Mouse (Mus musculus): ENCODE measurements around the gene Cacna2d3. TPM values are rescaled to one million over a fixed set of nuclear protein-coding genes. Genes with fewer than 3 reads are reported as not detected.

Cacna2d3 gene
- total and polyA plus RNA-seq, 3 experiments, result not detected

DNA sequence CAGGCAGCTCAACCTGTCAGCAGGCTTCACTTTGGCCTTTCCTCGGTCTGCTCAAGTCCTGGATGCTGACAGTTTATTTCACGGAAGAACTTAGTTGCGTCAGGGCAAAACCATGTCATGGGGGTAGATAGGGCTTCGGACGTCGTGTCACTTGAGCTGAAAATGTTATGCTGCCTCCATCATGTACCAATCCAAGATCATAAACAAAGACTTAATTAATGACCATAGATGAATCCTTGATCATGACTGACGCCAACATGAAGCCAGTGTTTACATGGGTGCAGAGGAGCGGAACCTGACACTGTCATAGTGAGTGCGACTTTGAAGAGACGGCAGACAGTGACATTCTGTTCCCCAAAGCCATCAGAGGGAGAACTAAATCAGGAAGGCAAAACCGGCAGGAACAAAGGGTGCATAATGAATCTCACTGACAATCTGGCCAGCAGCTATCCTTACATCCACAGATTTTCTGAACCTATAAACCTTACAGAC lies 542.2 kb downstream of the Cacna2d3 start:
- DNase-seq (ENCODE audit: low read depth, low spot score), result no peak
- Histone ChIP-seq H3K9me3 (replicated peaks; ENCODE audit: insufficient read depth, low read length) (no peaks in the 10 kb centered on the region), H3K27ac (ENCODE audit: control insufficient read depth, low read depth, low read length) (no peak overlapping the region), H3K4me1 (ENCODE audit: control insufficient read depth in 1 of 2, insufficient read depth in 2 of 2, low read length in 2 of 2) (no peaks in the 10 kb centered on the region), H3K9ac (ENCODE audit: control insufficient read depth, low read depth, low read length, poor library complexity, severe bottlenecking) (no peak overlapping the region), H3K36me3 (ENCODE audit: control insufficient read depth in 1 of 2, insufficient read depth in 2 of 2, low read length in 2 of 2) (no peaks in the 10 kb centered on the region), H3K79me2 (ENCODE audit: control insufficient read depth, insufficient read depth, low read length, poor library complexity) (no peaks in the 10 kb centered on the region), H3K27me3 (ENCODE audit: control insufficient read depth in 1 of 2, insufficient read depth in 2 of 2, low read length in 2 of 2) (no peaks in the 10 kb centered on the region), H3K4me3 (ENCODE audit: control insufficient read depth in 1 of 2, insufficient read depth in 1 of 2, low read depth in 2 of 2, low read length in 2 of 2) (no peak overlapping the region)
- TF ChIP-seq POLR2AphosphoS2 (IDR thresholded peaks at IDR 0.05; ENCODE audit: low read length) (no peak), USF1 (IDR thresholded peaks at IDR 0.05; ENCODE audit: low read depth, low read length) (no peak), TBP (IDR thresholded peaks at IDR 0.05; ENCODE audit: low read depth, low read length) (no peak), ZC3H11A (IDR thresholded peaks at IDR 0.05; ENCODE audit: low read depth, low read length) (no peak), MYC (IDR thresholded peaks at IDR 0.05; ENCODE audit: low read depth, low read length) (no peak), ZNF384 (IDR thresholded peaks at IDR 0.05; ENCODE audit: low read depth, low read length) (no peak), MEF2A (IDR thresholded peaks at IDR 0.05; ENCODE audit: extremely low read depth, insufficient replicate concordance, low read depth, low read length, poor library complexity, severe bottlenecking) (no peak), MAX (IDR thresholded peaks at IDR 0.05; ENCODE audit: low read length) (no peak), TAL1 (IDR thresholded peaks at IDR 0.05; ENCODE audit: low read length) (no peak), TCF12 (IDR thresholded peaks at IDR 0.05; ENCODE audit: low read depth, low read length) (no peak)

DNA sequence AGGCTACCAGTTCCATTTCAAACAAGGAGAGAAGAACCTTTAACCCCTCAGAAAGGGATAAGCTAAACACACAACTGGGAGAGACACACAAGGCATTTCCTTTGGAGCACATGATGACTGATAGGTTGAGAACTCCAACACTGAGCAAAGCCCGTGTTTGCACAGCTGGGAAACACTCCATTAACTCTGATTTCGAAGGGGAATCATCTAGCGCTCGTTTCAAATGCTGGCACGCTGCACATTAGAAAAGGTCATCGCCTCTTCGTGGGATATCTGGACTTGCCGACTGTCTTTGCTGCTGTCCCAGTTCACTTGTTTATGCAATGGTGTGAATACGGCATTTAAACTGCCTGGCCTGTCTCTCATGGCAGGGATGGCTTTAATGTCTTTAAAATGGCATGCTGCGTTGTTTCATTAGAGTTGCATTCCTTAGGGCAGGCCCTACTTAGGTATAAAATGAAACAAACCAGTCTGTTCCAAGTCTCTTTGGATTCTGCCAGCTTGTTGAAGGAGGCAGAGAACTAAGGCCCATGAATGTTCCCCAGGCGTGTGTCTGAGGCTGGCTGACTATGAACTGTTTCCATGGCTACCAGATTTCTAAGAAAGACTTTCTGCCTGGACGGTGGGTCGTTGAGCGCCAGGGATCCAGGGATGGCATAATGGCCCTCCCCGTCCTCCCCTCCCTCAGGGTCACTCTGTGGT lies 542.8 kb downstream of the Cacna2d3 start:
- Histone ChIP-seq H3K9ac (ENCODE audit: control insufficient read depth, low read depth, low read length, poor library complexity, severe bottlenecking) (no peak overlapping the region), H3K79me2 (ENCODE audit: control insufficient read depth, insufficient read depth, low read length, poor library complexity) (no peaks in the 10 kb centered on the region), H3K27ac (ENCODE audit: control insufficient read depth, low read depth, low read length) (no peak overlapping the region), H3K9me3 (replicated peaks; ENCODE audit: insufficient read depth, low read length) (no peaks in the 10 kb centered on the region), H3K4me1 (ENCODE audit: control insufficient read depth in 1 of 2, insufficient read depth in 2 of 2, low read length in 2 of 2) (no peaks in the 10 kb centered on the region), H3K4me3 (ENCODE audit: control insufficient read depth in 1 of 2, insufficient read depth in 1 of 2, low read depth in 2 of 2, low read length in 2 of 2) (no peak overlapping the region), H3K36me3 (ENCODE audit: control insufficient read depth in 1 of 2, insufficient read depth in 2 of 2, low read length in 2 of 2) (no peaks in the 10 kb centered on the region), H3K27me3 (ENCODE audit: control insufficient read depth in 1 of 2, insufficient read depth in 2 of 2, low read length in 2 of 2) (no peaks in the 10 kb centered on the region)
- TF ChIP-seq ZNF384 (IDR thresholded peaks at IDR 0.05; ENCODE audit: low read depth, low read length), result no peak
- TF ChIP-seq GATA1 (IDR thresholded peaks at IDR 0.05; ENCODE audit: low read depth, low read length), result no peak
- TF ChIP-seq JUND (IDR thresholded peaks at IDR 0.05; ENCODE audit: low read depth, low read length), result no peak
- TF ChIP-seq E2F4 (IDR thresholded peaks at IDR 0.05; ENCODE audit: borderline replicate concordance, low read depth, low read length), result no peak
- no peak for TF ChIP-seq UBTF (IDR thresholded peaks at IDR 0.05; ENCODE audit: borderline replicate concordance, insufficient read depth, low read depth, low read length)
- no peak for TF ChIP-seq TCF12 (IDR thresholded peaks at IDR 0.05; ENCODE audit: low read depth, low read length)
- no peak for DNase-seq (ENCODE audit: low read depth, low spot score)

Measured in MEL (cell line).